Mouse (Mus musculus) embryonic fibroblast, embryonic 13.5 days (primary cell): ENCODE measurements around the gene Isy1.

Source experiments
- CTCF ChIP-seq: IDR thresholded peaks from 2 replicates; pipeline ENCODE4 v1.5.1; 2011; ENCODE audit warnings: mild to moderate bottlenecking, control low read depth, low read length, moderate library complexity, borderline replicate concordance; ENCODE audit not compliant: insufficient read depth
- POLR2A ChIP-seq: IDR thresholded peaks from 2 replicates; pipeline ENCODE4 v1.6.1; 2011; ENCODE audit warnings: low read depth, mild to moderate bottlenecking, control low read depth, low read length, moderate library complexity

GRCm38 (mm10) chr6:87787108-87787890, 51.3 kb downstream of the Isy1 start:
- TF ChIP-seq CTCF (no peak), POLR2A (no peak)
